In genomic region chr12:32245566-32246233, GRCm38 (mm10) we compare ENCODE assay signal across 8 mouse cellular contexts. TPM values are rescaled to one million over a fixed set of nuclear protein-coding genes. Genes with fewer than 3 reads are reported as not detected.
DNase-seq lines count a peak whose midpoint lies in the region; ATAC-seq and TF ChIP-seq lines count a peak whose summit lies in the region.

No protein-coding gene starts in this region.

- H3K4me3 ChIP-seq in heart, postnatal 0 days (ENCODE audit: low read depth, low read length) = no peak overlapping the region
- no peak overlapping the region for H3K4me3 ChIP-seq in heart, embryonic 12.5 days

- TF ChIP-seq EP300 in heart, postnatal 0 days (IDR thresholded peaks at IDR 0.05; ENCODE audit: low read depth) = no peak

- WGBS in heart, postnatal 0 days = 72% methylated on average over 5 of the region's 5 CpGs
- 73% methylated on average over 5 of the region's 5 CpGs for WGBS in heart, embryonic 12.5 days

- no peak overlapping the region for H3K4me2 ChIP-seq in heart, postnatal 0 days (ENCODE audit: low read depth, low read length)
- no peak overlapping the region for H3K4me2 ChIP-seq in heart, embryonic 12.5 days

- no peak for DNase-seq in heart, postnatal 0 days (ENCODE audit: low spot score)
- DNase-seq in urinary bladder, postnatal 36 days (ENCODE audit: low spot score in 2 of 2) = peak; percentile 20 to 35
- DNase-seq in urinary bladder, postnatal 4 days (ENCODE audit: low spot score in 2 of 2) = no peak
- peak; percentile 47 for DNase-seq in cerebellum, adult 9-10 months
- peak; percentile 27 for DNase-seq in kidney, postnatal 14 days
- DNase-seq in naive thymus-derived CD4-positive, alpha-beta T cell, adult 2 months (ENCODE audit: low read depth) = peak; percentile 79

- no peaks in the 10 kb centered on the region for H3K36me3 ChIP-seq in heart, postnatal 0 days (replicated peaks; ENCODE audit: control insufficient read depth, insufficient read depth, low read length)
- H3K36me3 ChIP-seq in heart, embryonic 12.5 days = no peaks in the 10 kb centered on the region

- no peak overlapping the region for H3K9ac ChIP-seq in heart, postnatal 0 days (replicated peaks; ENCODE audit: low read depth, low read length)
- H3K9ac ChIP-seq in heart, embryonic 12.5 days = no peak overlapping the region

- H3K4me1 ChIP-seq in heart, postnatal 0 days (ENCODE audit: control insufficient read depth, insufficient read depth) = no peaks in the 10 kb centered on the region
- no peaks in the 10 kb centered on the region for H3K4me1 ChIP-seq in heart, embryonic 12.5 days (replicated peaks)

- H3K9me3 ChIP-seq in heart, postnatal 0 days (replicated peaks; ENCODE audit: control insufficient read depth, low read length) = no peaks in the 10 kb centered on the region
- H3K9me3 ChIP-seq in heart, embryonic 12.5 days (replicated peaks) = no peaks in the 10 kb centered on the region

- TF ChIP-seq CTCF in heart, postnatal 0 days (IDR thresholded peaks at IDR 0.05; ENCODE audit: low read depth) = peak; percentile 50

- no peak for ATAC-seq in heart, postnatal 0 days (ENCODE audit: insufficient read depth, low read depth)
- no peak for ATAC-seq in heart, embryonic 12.5 days (ENCODE audit: insufficient number of reproducible peaks, low FRiP score)
- ATAC-seq in megakaryocyte-erythroid progenitor cell, adult 5-6 weeks (replicated peaks; ENCODE audit: low FRiP score, low TSS enrichment, poor library complexity, severe bottlenecking) = no peak

- H3K27me3 ChIP-seq in heart, postnatal 0 days (ENCODE audit: control insufficient read depth, insufficient read depth, low read length) = peaks cover 3% of the 10 kb centered on the region; the same call in 1 of the 2 replicates
- H3K27me3 ChIP-seq in heart, embryonic 12.5 days (replicated peaks) = no peaks in the 10 kb centered on the region

- no peak overlapping the region for H3K27ac ChIP-seq in heart, postnatal 0 days (ENCODE audit: low read depth)
- H3K27ac ChIP-seq in heart, embryonic 12.5 days (ENCODE audit: poor library complexity, severe bottlenecking) = no peak overlapping the region

RNA-seq across cellular contexts. Expression of gene Pik3cg, which starts 37.2 kb away (rescaled TPM):
- 0.61 and 2.1 TPM in 2 replicates for total RNA-seq in heart, postnatal 0 days (2014; rRNA removed; ENCODE audit: low replicate concordance)
- polyA plus RNA-seq in heart, postnatal 0 days (2015; fragmentation: Nextera tagmentation; extraction: Ambion mirVana) = 0.57 and 0.66 TPM in 2 replicates
- 1.2 and 1.6 TPM in 2 replicates for polyA plus RNA-seq in heart, embryonic 12.5 days (2016; fragmentation: Nextera tagmentation; extraction: Ambion mirVana)
- 14.2 and 24.4 TPM in 2 replicates for total RNA-seq in megakaryocyte-erythroid progenitor cell, adult 5-6 weeks (2014; fragmentation: Nextera tagmentation)
- total RNA-seq in megakaryocyte-erythroid progenitor cell, adult 5-6 weeks (2017) = 12.0 and 16.1 TPM in 2 replicates

Comparison
In these comparisons a context has a peak if more than half of its experiments do, and no peak if none do; other contexts are left out.
1. DNase-seq: peak in urinary bladder, postnatal 36 days (2 of 2), cerebellum, adult 9-10 months (single experiment), kidney, postnatal 14 days (single experiment) and naive thymus-derived CD4-positive, alpha-beta T cell, adult 2 months (single experiment); none in heart, postnatal 0 days (single experiment) and urinary bladder, postnatal 4 days (0 of 2).